Mouse (Mus musculus) intestine, postnatal 0 days (tissue): ENCODE measurements around the gene Ephb6. TPM values are rescaled to one million over a fixed set of nuclear protein-coding genes. Genes with fewer than 3 reads are reported as not detected.

Experiments used
- ATAC-seq: fragments of 200-750 bp; cut with Nextera tagmentation; 2 replicates; pipeline ENCODE4 v1.8.0; 2017; ENCODE audit warnings: mild to moderate bottlenecking, moderate TSS enrichment, moderate library complexity
- H3K27ac ChIP-seq: fragments of 300-500 bp; sonication (generic); 2 replicates; pipeline ENCODE4 v1.5.1; 2014; ENCODE audit warnings: mild to moderate bottlenecking, low read depth, low read length, moderate library complexity
- H3K27me3 ChIP-seq: fragments of 300-500 bp; sonication (generic); replicated peaks from 2 replicates; pipeline ENCODE4 v1.6.1; 2014; ENCODE audit warnings: low read length, mixed read lengths; ENCODE audit not compliant: control insufficient read depth, insufficient read depth
- H3K36me3 ChIP-seq: fragments of 300-500 bp; sonication (generic); 2 replicates; pipeline ENCODE4 v1.6.1; 2014; ENCODE audit warnings: mild to moderate bottlenecking, moderate library complexity; ENCODE audit not compliant: control insufficient read depth, insufficient read depth
- H3K4me1 ChIP-seq: fragments of 300-500 bp; sonication (generic); replicated peaks from 2 replicates; pipeline ENCODE4 v1.6.1; 2014; ENCODE audit warnings: antibody characterized with exemption, low read length, mixed read lengths; ENCODE audit not compliant: control insufficient read depth, insufficient read depth
- H3K4me2 ChIP-seq: fragments of 300-500 bp; sonication (generic); replicated peaks from 2 replicates; pipeline ENCODE4 v1.6.1; 2014; ENCODE audit warnings: low read depth, mild to moderate bottlenecking, moderate library complexity
- H3K4me3 ChIP-seq: fragments of 300-500 bp; sonication (generic); 2 replicates; pipeline ENCODE4 v1.5.1; 2014; ENCODE audit warnings: low read depth, low read length
- H3K9ac ChIP-seq: fragments of 300-500 bp; sonication (generic); 2 replicates; pipeline ENCODE4 v1.6.1; 2014; ENCODE audit warnings: mild to moderate bottlenecking, low read depth, low read length
- H3K9me3 ChIP-seq: fragments of 300-500 bp; sonication (generic); 2 replicates; pipeline ENCODE4 v1.6.1; 2016; ENCODE audit warnings: mixed run types; ENCODE audit not compliant: control insufficient read depth
- CTCF ChIP-seq: sonication (generic); IDR thresholded peaks from 2 replicates; pipeline ENCODE4 v1.5.1; 2016; ENCODE audit warnings: low read depth, mild to moderate bottlenecking, control low read depth, antibody characterized with exemption, moderate library complexity
- WGBS: fragments of 180-500 bp; shearing (Covaris S2); extraction: QIAGEN DNeasy Blood & Tissue Kit; methylation state at CpG from one replicate; pipeline ENCODE4 v1.1.7; 2014; 5-methylcytosine and 5-hydroxymethylcytosine counted together
- polyA plus RNA-seq: library from polyadenylated mRNA; unstranded; fragments of >200 nt; fragmentation: Nextera tagmentation; extraction: Ambion mirVana; gene quantifications from 2 replicates; pipeline ENCODE4 v1.2.1, GENCODE M21; 2015

The Ephb6 gene
- polyA plus RNA-seq, 1 experiment from 2014 or later: 2.7 TPM

DNA sequence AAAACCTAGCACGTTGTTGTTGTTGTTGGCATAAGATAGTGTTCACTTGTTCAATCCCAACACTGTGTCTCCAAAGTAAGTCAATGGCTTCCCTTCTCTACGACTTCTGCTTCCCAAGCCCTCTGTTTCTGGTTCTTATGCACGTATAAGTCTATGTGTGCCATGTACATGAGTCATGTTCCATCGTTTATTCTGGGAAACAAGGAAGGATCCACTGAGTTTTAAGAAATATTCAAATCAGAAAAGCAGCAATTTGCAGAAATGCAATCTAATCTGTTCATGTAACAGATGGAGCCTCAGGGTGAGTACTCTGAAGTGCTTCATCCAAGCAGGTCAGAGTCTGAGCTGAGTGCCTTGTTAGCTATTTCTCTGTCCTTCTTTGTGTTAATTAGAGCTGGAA is 26.3 kb downstream of the Ephb6 start:
- no peak for TF ChIP-seq CTCF
- Histone ChIP-seq H3K4me2 (no peak overlapping the region), H3K4me1 (no peaks in the 10 kb centered on the region), H3K9me3 (no peaks in the 10 kb centered on the region), H3K27me3 (no peaks in the 10 kb centered on the region), H3K36me3 (no peaks in the 10 kb centered on the region), H3K9ac (no peak overlapping the region), H3K4me3 (no peak overlapping the region), H3K27ac (no peak overlapping the region)
- WGBS: 78% methylated on average over 4 of the region's 4 CpGs
- no peak for ATAC-seq

DNA sequence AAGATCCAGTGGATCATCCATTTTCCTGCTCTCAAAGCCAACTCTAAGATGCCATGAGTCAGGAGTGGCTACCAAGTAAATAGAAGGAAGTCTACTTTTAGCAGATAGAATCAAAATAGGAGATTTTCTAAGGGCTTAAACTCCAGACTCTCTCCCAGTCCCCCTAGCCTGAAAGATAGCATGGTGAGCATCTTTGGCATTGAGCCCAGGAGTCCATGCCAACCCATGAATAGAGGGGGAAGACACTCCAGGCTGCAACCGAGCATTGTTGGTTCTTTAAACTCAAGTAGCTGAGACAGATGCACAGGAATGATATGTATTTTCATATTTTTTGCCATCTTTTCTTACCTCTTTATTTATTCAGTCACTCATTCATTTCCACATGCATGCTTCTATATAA is 29.9 kb downstream of the Ephb6 start:
- no peak overlapping the region for H3K9ac ChIP-seq
- no peaks in the 10 kb centered on the region for H3K4me1 ChIP-seq
- no peaks in the 10 kb centered on the region for H3K9me3 ChIP-seq
- 52% methylated on average over 1 of the region's 1 CpGs for WGBS
- H3K4me2 ChIP-seq: no peak overlapping the region
- no peaks in the 10 kb centered on the region for H3K27me3 ChIP-seq
- no peak for TF ChIP-seq CTCF
- ATAC-seq: no peak
- H3K27ac ChIP-seq: no peak overlapping the region
- no peaks in the 10 kb centered on the region for H3K36me3 ChIP-seq
- H3K4me3 ChIP-seq: no peak overlapping the region

DNA sequence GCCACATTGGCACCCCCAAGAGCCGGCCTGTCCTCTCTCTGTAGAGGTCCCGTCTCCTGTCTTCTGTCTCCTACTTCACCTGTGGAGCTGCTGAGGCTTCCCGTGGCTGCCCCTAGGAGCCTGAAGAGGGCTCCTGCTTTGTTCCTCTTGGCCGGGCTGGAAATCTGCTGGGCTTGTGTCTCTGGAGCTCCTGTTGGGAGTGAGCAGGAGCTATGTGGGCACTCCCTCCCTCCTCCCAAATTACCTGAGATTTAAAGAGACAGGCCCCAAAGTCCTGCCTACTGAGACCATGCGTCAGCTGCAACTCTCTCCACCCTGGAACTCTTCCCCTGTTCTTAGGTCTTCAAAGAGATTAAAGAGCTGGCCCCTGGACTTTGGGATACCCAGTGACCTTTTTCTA is 30.9 kb downstream of the Ephb6 start, which contains the start of gene Trpv6:
Gene Trpv6, minus strand, starts transcription at position 228 of the 400 bp plus-strand sequence.
- 0 out of 2 replicates have a peak within 1 kb of the TSS, but pooled peaks have one; percentile 30 for H3K4me2 ChIP-seq
- H3K36me3 ChIP-seq: no peaks in the 10 kb centered on the region
- H3K4me3 ChIP-seq: no peak within 1 kb of the TSS
- H3K27ac ChIP-seq: no peak within 1 kb of the TSS
- H3K9ac ChIP-seq: no peak within 1 kb of the TSS
- ATAC-seq: no peak
- H3K27me3 ChIP-seq: no peaks in the 10 kb centered on the region
- no peak for TF ChIP-seq CTCF
- H3K4me1 ChIP-seq: 0 out of 2 replicates have a peak, but pooled peaks cover 4% of the 10 kb centered on the region
- WGBS: 21% methylated on average over 5 of the region's 5 CpGs
- H3K9me3 ChIP-seq: no peaks in the 10 kb centered on the region

DNA sequence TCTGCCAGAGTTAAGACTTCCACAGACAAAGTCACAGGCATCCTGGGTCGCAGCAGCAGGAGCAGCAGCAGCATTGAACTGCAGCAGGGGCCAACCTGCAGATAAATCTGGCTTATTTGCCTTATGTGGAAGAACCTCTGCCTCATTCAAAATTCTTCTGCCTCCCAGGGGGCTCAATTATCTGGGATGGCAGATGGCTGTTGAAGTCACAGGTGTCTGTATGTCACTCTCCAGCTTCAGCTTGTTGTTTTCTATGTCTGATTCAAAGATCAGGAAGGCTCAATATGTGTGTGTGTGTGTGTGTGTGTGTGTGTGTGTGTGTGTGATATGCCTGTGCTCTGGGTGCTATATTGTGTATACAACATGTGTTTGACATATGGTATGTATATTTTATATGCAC is 32.1 kb downstream of the Ephb6 start:
- no peak for ATAC-seq
- H3K9me3 ChIP-seq: no peaks in the 10 kb centered on the region
- no peak for TF ChIP-seq CTCF
- no peak overlapping the region for H3K4me3 ChIP-seq
- H3K27ac ChIP-seq: no peak overlapping the region
- H3K9ac ChIP-seq: no peak overlapping the region
- 0 out of 2 replicates have a peak, but pooled peaks cover 4% of the 10 kb centered on the region for H3K4me1 ChIP-seq
- 57% methylated on average over 1 of the region's 1 CpGs for WGBS
- H3K27me3 ChIP-seq: no peaks in the 10 kb centered on the region
- no peaks in the 10 kb centered on the region for H3K36me3 ChIP-seq
- H3K4me2 ChIP-seq: no peak overlapping the region

DNA sequence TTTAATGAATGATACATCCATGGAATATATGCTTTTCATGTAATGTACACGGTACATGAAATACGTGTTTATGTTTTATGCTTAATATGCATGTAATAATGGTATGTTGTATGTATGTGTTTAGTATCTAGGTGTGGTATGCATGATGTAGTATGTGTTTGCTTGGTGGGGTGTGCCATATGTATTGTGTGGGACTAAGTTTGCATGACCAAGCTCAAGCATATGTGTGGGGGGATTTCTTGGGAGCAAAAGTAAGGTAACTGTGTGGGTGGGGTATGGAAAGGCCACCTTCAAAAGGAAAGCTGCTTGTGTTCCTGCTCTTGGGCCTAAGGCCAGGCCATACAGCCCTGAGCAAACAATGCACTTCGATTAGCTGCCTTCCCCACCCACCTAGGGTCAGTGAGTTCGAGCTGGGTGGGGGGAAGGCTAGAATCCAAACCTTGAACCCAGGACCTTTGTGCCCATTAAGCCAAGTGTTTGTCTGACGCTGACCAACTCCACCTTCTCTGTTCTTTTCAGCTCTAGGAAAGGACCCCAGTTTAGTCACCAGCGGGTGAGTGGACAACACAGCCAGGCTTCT is 32.7 kb downstream of the Ephb6 start:
- Histone ChIP-seq H3K4me1 (0 out of 2 replicates have a peak, but pooled peaks cover 4% of the 10 kb centered on the region), H3K9me3 (no peaks in the 10 kb centered on the region), H3K4me2 (no peak overlapping the region), H3K9ac (no peak overlapping the region), H3K27ac (no peak overlapping the region), H3K27me3 (no peaks in the 10 kb centered on the region), H3K4me3 (no peak overlapping the region), H3K36me3 (no peaks in the 10 kb centered on the region)
- ATAC-seq: no peak
- TF ChIP-seq CTCF: no peak
- 58% methylated on average over 6 of the region's 6 CpGs for WGBS

DNA sequence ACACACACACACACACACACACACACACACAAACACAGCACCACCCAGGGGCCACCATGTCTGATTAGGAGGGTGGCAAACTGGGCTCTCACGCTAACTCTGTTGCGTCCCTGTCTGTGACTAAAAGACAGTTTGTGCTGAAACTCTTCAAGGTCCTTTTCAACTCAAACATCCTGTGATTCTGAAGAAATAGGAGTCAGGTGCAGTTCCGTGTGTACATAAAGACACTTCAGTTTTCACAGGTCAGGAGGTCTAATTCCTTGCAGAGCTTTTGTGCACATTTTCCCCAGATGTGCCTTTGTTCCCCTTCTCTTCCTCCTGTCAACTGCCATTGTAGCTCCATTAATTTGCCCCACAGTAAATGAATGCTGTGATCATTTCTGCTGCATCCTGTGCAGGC is 35.2 kb downstream of the Ephb6 start:
- Histone ChIP-seq H3K4me3 (no peak overlapping the region), H3K9ac (no peak overlapping the region), H3K27ac (peak overlapping the region; percentile 69), H3K4me1 (0 out of 2 replicates have a peak, but pooled peaks cover 4% of the 10 kb centered on the region), H3K27me3 (no peaks in the 10 kb centered on the region), H3K4me2 (no peak overlapping the region), H3K36me3 (no peaks in the 10 kb centered on the region), H3K9me3 (no peaks in the 10 kb centered on the region)
- TF ChIP-seq CTCF: no peak
- 63% methylated on average over 3 of the region's 3 CpGs for WGBS
- no peak for ATAC-seq
